Mouse (Mus musculus) heart, postnatal 0 days (tissue): Measurements from ENCODE around the gene Zfp326.
A peak's percentile ranks its signal among the peaks of the same experiment; 100 is the strongest.

ENCODE experiments used
- CTCF ChIP-seq: IDR thresholded peaks from 2 replicates; pipeline ENCODE4 v1.5.1; 2016; ENCODE audit warnings: antibody characterized with exemption, control low read depth, low read depth
- EP300 ChIP-seq: IDR thresholded peaks from 2 replicates; pipeline ENCODE4 v1.6.1; 2016; ENCODE audit warnings: antibody characterized with exemption, low read depth

DNA sequence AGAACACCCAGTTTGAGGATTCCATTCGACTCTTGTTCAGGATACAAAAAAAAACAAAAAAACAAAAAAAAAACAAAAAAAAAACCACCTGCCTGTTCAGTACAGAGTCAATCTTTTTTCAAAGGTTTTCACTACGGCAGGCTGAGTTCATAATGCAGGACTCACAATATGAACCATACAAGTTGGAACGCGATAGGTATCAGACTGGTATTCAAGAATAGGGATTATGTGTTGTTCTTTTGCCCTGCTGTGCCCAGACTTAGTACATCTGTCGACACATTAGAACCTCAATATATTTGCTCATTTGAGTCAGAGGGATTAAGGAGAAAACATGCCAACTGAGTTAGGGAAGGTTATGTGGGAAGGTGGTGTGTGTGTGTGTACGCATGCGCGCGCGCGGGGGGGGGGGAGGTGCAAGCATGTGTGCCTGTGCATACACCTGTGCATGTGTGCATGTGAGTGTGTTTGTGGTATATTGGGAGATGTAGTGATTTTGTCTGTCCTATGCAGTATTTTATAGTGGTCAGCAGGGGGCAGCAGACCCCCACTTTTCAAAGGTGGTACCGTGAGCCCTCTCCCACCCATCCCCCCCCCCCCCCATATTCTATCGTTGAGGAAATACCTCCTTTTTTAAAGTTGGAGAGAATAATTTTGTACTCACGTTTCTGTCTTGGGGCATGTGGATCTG is 49.3 kb downstream of the Zfp326 start:
- TF ChIP-seq CTCF (peak; percentile 43), EP300 (no peak)
